Mouse (Mus musculus) small intestine, adult 2 months (tissue): Measurements from ENCODE around the gene Pitx1.

ENCODE experiments used
- CTCF ChIP-seq: fragments of 200-500 bp; IDR thresholded peaks from 2 replicates; pipeline ENCODE4 v1.5.1; 2012; ENCODE audit warnings: low read depth, mild to moderate bottlenecking, control low read depth, inconsistent platforms, low read length, moderate library complexity, mixed read lengths; ENCODE audit not compliant: insufficient replicate concordance, insufficient read length; ENCODE audit errors: extremely low read depth
- POLR2A ChIP-seq: fragments of 200-500 bp; IDR thresholded peaks from 2 replicates; pipeline ENCODE4 v1.6.1; 2012; ENCODE audit warnings: low read depth, mild to moderate bottlenecking, control low read depth, inconsistent platforms, low read length, moderate library complexity

- TF ChIP-seq CTCF (no peak), POLR2A (no peak)
Measured at GRCm38 (mm10) chr13:55835548-55836097, 369 bp downstream of the Pitx1 start.
